Mouse (Mus musculus) cortical plate, adult 2 months (tissue): ENCODE measurements around the gene Cox11. TPM values are rescaled to one million over a fixed set of nuclear protein-coding genes. Genes with fewer than 3 reads are reported as not detected.

Source experiments
- H3K27ac ChIP-seq: fragments of 200-500 bp; 2 replicates; pipeline ENCODE4 v1.5.1; 2012; ENCODE audit warnings: low read length, control low read depth, inconsistent platforms; ENCODE audit not compliant: insufficient read depth
- H3K4me1 ChIP-seq: fragments of 200-500 bp; 2 replicates; pipeline ENCODE4 v1.6.1; 2011; ENCODE audit warnings: low read length; ENCODE audit not compliant: control insufficient read depth, insufficient read depth
- H3K4me3 ChIP-seq: fragments of 200-500 bp; 2 replicates; pipeline ENCODE4 v1.5.1; 2011; ENCODE audit warnings: mild to moderate bottlenecking, low read length, control low read depth; ENCODE audit not compliant: insufficient read depth
- CTCF ChIP-seq: fragments of 200-500 bp; IDR thresholded peaks from 2 replicates; pipeline ENCODE4 v1.5.1; 2011; ENCODE audit warnings: mild to moderate bottlenecking, control low read depth, low read length; ENCODE audit not compliant: insufficient read depth; ENCODE audit errors: extremely low read depth
- POLR2A ChIP-seq: fragments of 200-500 bp; IDR thresholded peaks from 2 replicates; pipeline ENCODE4 v1.6.1; 2011; ENCODE audit warnings: mild to moderate bottlenecking, low read length, control low read depth; ENCODE audit not compliant: insufficient read depth; ENCODE audit errors: extremely low read depth
- polyA plus RNA-seq: library from polyadenylated mRNA; depleted of rRNA; stranded (reverse); fragments of >200 nt; gene quantifications from 2 replicates; pipeline ENCODE4 v1.2.3, GENCODE M21; 2012; rRNA removed

Cox11 gene
- polyA plus RNA-seq: 23.5 and 25.6 TPM in 2 replicates

- peak; percentile 24; the same call in 1 of the 2 replicates for TF ChIP-seq CTCF
- peak; percentile 73 for TF ChIP-seq POLR2A
- H3K4me3 ChIP-seq: peak within 1 kb of the TSS; percentile 95
- peak within 1 kb of the TSS; percentile 52 for H3K27ac ChIP-seq
- 0 out of 2 replicates have a peak, but pooled peaks cover 1% of the 10 kb centered on the region for H3K4me1 ChIP-seq
Observed at GRCm38 (mm10) chr11:90637440-90638311, at the start of gene Cox11, which contains the start of gene Stxbp4. TSS of gene Cox11 (plus strand) at chr11:90638173. TSS of gene Stxbp4 (minus strand) at chr11:90638084.

- no peak overlapping the region for H3K27ac ChIP-seq
- H3K4me3 ChIP-seq: no peak overlapping the region
- H3K4me1 ChIP-seq: no peaks in the 10 kb centered on the region
- TF ChIP-seq POLR2A: no peak
- TF ChIP-seq CTCF: no peak
Observed at GRCm38 (mm10) chr11:90590996-90591395, 47.0 kb upstream of the Cox11 start.

GRCm38 (mm10) chr11:90595826-90596225, 42.1 kb upstream of the Cox11 start:
- Histone ChIP-seq H3K4me1 (no peaks in the 10 kb centered on the region), H3K27ac (no peak overlapping the region), H3K4me3 (no peak overlapping the region)
- TF ChIP-seq CTCF (no peak), POLR2A (no peak)

DNA sequence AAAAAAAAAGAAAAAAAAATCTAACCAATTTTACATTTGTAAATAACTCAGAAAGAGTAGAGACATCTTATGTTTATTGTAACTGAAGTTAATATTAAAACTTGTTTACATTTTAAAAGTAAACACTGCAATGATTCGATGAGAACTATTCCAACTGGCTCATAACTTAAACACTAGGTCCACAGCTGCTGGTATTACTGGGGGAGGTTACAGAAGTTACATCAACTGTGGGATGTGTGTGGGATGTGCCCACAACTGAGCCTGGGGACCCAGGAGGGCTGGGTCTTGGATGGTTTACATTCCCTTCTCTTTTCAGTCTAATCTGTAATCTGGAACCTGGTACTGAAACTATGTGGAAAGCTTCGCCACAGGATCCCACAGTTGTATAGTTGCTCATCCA, 34.9 kb upstream of the Cox11 start:
- Histone ChIP-seq H3K4me1 (no peaks in the 10 kb centered on the region), H3K27ac (no peak overlapping the region), H3K4me3 (no peak overlapping the region)
- no peak for TF ChIP-seq POLR2A
- TF ChIP-seq CTCF: no peak

DNA sequence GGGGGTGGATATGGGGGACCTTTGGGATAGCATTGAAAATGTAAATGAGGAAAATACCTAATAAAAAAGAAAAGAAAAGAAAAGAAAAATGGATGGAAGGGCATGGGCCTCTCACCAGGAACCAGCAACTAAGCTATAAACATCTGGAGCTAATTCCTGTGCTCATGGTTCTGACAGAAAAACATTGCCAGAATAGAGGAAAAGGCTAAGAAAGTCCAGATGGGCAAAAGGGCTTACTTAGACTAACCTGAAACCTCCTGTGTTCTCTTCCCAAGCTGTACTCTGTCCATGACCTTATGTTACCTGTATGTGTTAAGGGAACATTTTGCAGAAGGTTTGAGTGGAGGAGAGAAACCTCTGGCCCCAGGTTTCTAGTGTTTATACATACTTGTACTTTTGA, 25.9 kb upstream of the Cox11 start:
- TF ChIP-seq POLR2A (no peak), CTCF (no peak)
- Histone ChIP-seq H3K4me3 (no peak overlapping the region), H3K4me1 (no peaks in the 10 kb centered on the region), H3K27ac (no peak overlapping the region)

DNA sequence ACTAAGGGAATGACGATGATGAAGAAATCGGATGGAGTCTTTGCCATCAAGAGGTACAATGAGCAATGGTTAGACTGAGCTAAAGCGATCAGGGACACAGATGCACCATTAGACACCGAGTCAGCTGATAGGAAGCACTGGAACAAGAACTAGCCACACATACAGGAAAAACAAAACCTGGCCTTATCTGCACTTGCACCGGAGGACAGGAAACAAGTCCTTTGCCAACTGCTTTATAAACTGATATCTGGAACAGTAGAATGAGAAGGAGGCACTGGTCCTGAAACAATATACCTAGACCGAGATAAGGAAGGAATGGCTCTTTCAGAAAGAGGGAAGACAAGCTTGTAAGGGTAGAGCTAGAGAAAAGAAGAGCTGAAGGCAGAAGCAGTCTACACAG, 23.2 kb upstream of the Cox11 start:
- no peaks in the 10 kb centered on the region for H3K4me1 ChIP-seq
- H3K27ac ChIP-seq: no peak overlapping the region
- H3K4me3 ChIP-seq: no peak overlapping the region
- TF ChIP-seq CTCF (no peak), POLR2A (no peak)

DNA sequence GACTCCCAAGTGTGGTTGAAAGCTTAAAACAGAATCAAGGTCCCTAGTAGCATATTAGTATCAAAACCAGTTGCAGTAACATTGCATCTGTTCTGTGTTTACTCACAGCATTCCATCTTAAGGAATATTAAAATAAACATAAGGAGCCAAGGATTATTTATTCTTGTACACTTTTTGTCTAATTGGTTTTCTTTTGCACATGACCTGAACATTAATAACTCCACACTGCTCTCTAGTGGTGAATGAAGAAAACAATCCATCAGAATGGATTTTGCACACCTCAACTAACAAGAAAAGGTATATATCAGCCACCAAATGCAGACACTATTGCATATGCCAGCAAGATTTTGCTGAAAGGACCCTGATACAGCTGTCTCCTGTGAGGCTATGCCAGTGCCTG, 21.5 kb upstream of the Cox11 start:
- TF ChIP-seq CTCF: no peak
- no peak for TF ChIP-seq POLR2A
- Histone ChIP-seq H3K27ac (no peak overlapping the region), H3K4me3 (no peak overlapping the region), H3K4me1 (no peaks in the 10 kb centered on the region)

GRCm38 (mm10) chr11:90622044-90622443, 15.9 kb upstream of the Cox11 start:
- Histone ChIP-seq H3K4me1 (no peaks in the 10 kb centered on the region), H3K27ac (no peak overlapping the region), H3K4me3 (no peak overlapping the region)
- TF ChIP-seq CTCF (no peak), POLR2A (no peak)

GRCm38 (mm10) chr11:90622500-90622899, 15.5 kb upstream of the Cox11 start:
- no peak overlapping the region for H3K27ac ChIP-seq
- no peaks in the 10 kb centered on the region for H3K4me1 ChIP-seq
- TF ChIP-seq POLR2A: no peak
- no peak for TF ChIP-seq CTCF
- H3K4me3 ChIP-seq: no peak overlapping the region

GRCm38 (mm10) chr11:90623477-90623876, 14.5 kb upstream of the Cox11 start:
- TF ChIP-seq POLR2A: no peak
- peak; percentile 62 for TF ChIP-seq CTCF
- H3K4me1 ChIP-seq: no peaks in the 10 kb centered on the region
- no peak overlapping the region for H3K27ac ChIP-seq
- no peak overlapping the region for H3K4me3 ChIP-seq

- H3K27ac ChIP-seq: no peak overlapping the region
- TF ChIP-seq POLR2A: no peak
- TF ChIP-seq CTCF: no peak
- no peaks in the 10 kb centered on the region for H3K4me1 ChIP-seq
- no peak overlapping the region for H3K4me3 ChIP-seq
Observed at GRCm38 (mm10) chr11:90625174-90625573, 12.8 kb upstream of the Cox11 start.
